Mouse (Mus musculus): ENCODE measurements at regions not wholly inside any gene's neighbourhood (a gene's known extent, or its start where the extent isn't known, plus 50 kb on each side); places are given as distances from the start of the nearest gene placed in this dataset.

DNA sequence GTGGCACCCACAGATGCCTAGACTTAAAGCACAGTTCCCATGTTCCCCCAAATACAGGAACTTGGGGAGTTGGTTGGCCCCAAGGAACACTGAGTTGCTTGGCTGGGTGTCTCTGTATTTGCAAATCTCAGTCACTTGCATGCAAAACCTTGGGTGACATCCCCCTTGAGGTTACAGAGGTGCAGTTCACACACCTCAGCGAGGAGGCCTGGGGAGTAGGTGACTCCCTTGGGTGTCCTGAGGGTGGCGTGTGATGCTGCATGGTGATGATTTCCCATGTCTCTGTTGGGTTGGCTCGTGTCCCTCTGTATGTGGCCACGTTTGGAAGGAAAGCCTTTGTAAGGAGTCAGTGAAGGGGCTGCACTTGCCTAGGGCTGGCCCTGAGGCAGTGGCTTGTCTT lies 123.4 kb downstream of the Cdh26 start:
- TF ChIP-seq CTCF (IDR thresholded peaks at IDR 0.05; ENCODE audit: low read depth, low read length) (no peak), POLR2A (IDR thresholded peaks at IDR 0.05; ENCODE audit: extremely low read depth, insufficient read depth, low read length) (no peak)

Data from liver, adult 2 months (tissue).